Mouse (Mus musculus): ENCODE results near the gene Slc19a3. TPM values are rescaled to one million over a fixed set of nuclear protein-coding genes. Genes with fewer than 3 reads are reported as not detected.

Slc19a3 gene
- not detected in 2 replicates for polyA plus RNA-seq (2011; ENCODE audit: insufficient read depth, insufficient read length, low replicate concordance, missing spikeins)

- Histone ChIP-seq H3K4me3 (replicated peaks; ENCODE audit: control insufficient read depth, low read depth, low read length) (no peak within 1 kb of the TSS), H3K4me1 (ENCODE audit: control insufficient read depth, insufficient read depth, low read length) (no peaks in the 10 kb centered on the region), H3K27ac (ENCODE audit: control insufficient read depth, insufficient read depth, low read depth, low read length, poor library complexity) (no peak within 1 kb of the TSS)
- no peak for TF ChIP-seq CTCF (IDR thresholded peaks at IDR 0.05; ENCODE audit: control insufficient read depth, insufficient read depth, low read length)
- no peak for TF ChIP-seq POLR2A (IDR thresholded peaks at IDR 0.05; ENCODE audit: borderline replicate concordance, control insufficient read depth, low read depth, low read length)
- WGBS: under 1% methylated on average over 25 of the region's 25 CpGs
Measured at GRCm38 (mm10) chr1:83038109-83038672, at the start of gene Slc19a3. Gene Slc19a3 (minus strand): TSS chr1:83038448.

GRCm38 (mm10) chr1:83084790-83085189 lies 46.5 kb upstream of the Slc19a3 start:
- no peak overlapping the region for H3K4me3 ChIP-seq (replicated peaks; ENCODE audit: control insufficient read depth, low read depth, low read length)
- 79% methylated on average over 2 of the region's 2 CpGs for WGBS
- TF ChIP-seq POLR2A (IDR thresholded peaks at IDR 0.05; ENCODE audit: borderline replicate concordance, control insufficient read depth, low read depth, low read length) (no peak), CTCF (IDR thresholded peaks at IDR 0.05; ENCODE audit: control insufficient read depth, insufficient read depth, low read length) (no peak)
- no peak overlapping the region for H3K27ac ChIP-seq (ENCODE audit: control insufficient read depth, insufficient read depth, low read depth, low read length, poor library complexity)
- H3K4me1 ChIP-seq (ENCODE audit: control insufficient read depth, insufficient read depth, low read length): no peaks in the 10 kb centered on the region

DNA sequence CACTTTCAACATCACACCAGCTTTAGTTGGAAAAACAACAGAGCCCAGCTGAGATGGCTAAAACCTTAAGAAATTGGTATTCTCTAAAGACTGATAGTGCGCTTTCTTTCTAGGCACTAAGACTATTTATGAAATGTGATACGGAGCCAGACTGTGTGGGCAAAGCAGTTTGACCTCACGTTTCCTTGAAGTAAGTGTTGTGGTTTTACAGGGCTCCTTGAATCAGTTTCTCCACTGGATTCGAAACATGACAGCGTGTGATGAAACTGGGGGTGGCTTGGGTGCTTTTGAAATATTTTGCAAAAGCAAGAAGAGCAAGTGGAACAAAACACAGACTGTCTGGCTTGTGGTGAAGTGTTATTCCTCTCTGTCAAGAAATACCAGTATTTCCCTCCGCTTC lies 38.8 kb upstream of the Slc19a3 start:
- H3K4me1 ChIP-seq (ENCODE audit: control insufficient read depth, insufficient read depth, low read length): no peaks in the 10 kb centered on the region
- H3K4me3 ChIP-seq (replicated peaks; ENCODE audit: control insufficient read depth, low read depth, low read length): no peak overlapping the region
- 13% methylated on average over 6 of the region's 6 CpGs for WGBS
- no peak overlapping the region for H3K27ac ChIP-seq (ENCODE audit: control insufficient read depth, insufficient read depth, low read depth, low read length, poor library complexity)
- TF ChIP-seq POLR2A (IDR thresholded peaks at IDR 0.05; ENCODE audit: borderline replicate concordance, control insufficient read depth, low read depth, low read length) (no peak), CTCF (IDR thresholded peaks at IDR 0.05; ENCODE audit: control insufficient read depth, insufficient read depth, low read length) (no peak)

- Histone ChIP-seq H3K27ac (ENCODE audit: control insufficient read depth, insufficient read depth, low read depth, low read length, poor library complexity) (no peak overlapping the region), H3K4me1 (ENCODE audit: control insufficient read depth, insufficient read depth, low read length) (no peaks in the 10 kb centered on the region), H3K4me3 (replicated peaks; ENCODE audit: control insufficient read depth, low read depth, low read length) (no peak overlapping the region)
- TF ChIP-seq CTCF (IDR thresholded peaks at IDR 0.05; ENCODE audit: control insufficient read depth, insufficient read depth, low read length) (no peak), POLR2A (IDR thresholded peaks at IDR 0.05; ENCODE audit: borderline replicate concordance, control insufficient read depth, low read depth, low read length) (no peak)
- WGBS: 49% methylated on average over 11 of the region's 11 CpGs
Measured at GRCm38 (mm10) chr1:83076190-83076917, 38.1 kb upstream of the Slc19a3 start.

GRCm38 (mm10) chr1:83075526-83076189 lies 37.4 kb upstream of the Slc19a3 start:
- WGBS: 30% methylated on average over 15 of the region's 15 CpGs

DNA sequence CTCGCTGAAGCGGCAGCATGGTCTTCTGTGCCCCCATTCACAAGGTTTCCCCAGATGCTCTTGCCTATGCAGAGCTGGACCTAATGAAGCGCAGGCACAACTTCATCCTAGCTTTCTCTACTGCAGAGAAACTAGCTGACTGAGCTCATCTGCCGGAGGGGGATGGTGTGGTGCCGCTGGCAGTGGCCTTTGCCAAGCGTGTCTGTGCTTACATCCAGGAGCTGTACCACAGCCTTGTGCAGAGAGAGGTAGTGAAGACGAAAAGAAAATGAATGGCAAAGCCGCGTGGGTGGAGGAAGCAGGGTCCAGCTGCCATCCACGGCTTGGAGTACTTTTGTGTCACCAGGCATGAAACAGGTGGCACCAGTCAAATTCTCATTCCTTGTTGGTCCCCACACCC lies 29.0 kb upstream of the Slc19a3 start:
- TF ChIP-seq CTCF (IDR thresholded peaks at IDR 0.05; ENCODE audit: control insufficient read depth, insufficient read depth, low read length) (no peak), POLR2A (IDR thresholded peaks at IDR 0.05; ENCODE audit: borderline replicate concordance, control insufficient read depth, low read depth, low read length) (no peak)
- WGBS: 74% methylated on average over 10 of the region's 10 CpGs
- no peak overlapping the region for H3K4me3 ChIP-seq (replicated peaks; ENCODE audit: control insufficient read depth, low read depth, low read length)
- H3K4me1 ChIP-seq (ENCODE audit: control insufficient read depth, insufficient read depth, low read length): no peaks in the 10 kb centered on the region
- no peak overlapping the region for H3K27ac ChIP-seq (ENCODE audit: control insufficient read depth, insufficient read depth, low read depth, low read length, poor library complexity)

More at GRCm38 (mm10) chr1:83075526-83076189, 37.4 kb upstream of the Slc19a3 start:
- no peak overlapping the region for H3K4me3 ChIP-seq (replicated peaks; ENCODE audit: control insufficient read depth, low read depth, low read length)
- TF ChIP-seq POLR2A (IDR thresholded peaks at IDR 0.05; ENCODE audit: borderline replicate concordance, control insufficient read depth, low read depth, low read length): no peak
- TF ChIP-seq CTCF (IDR thresholded peaks at IDR 0.05; ENCODE audit: control insufficient read depth, insufficient read depth, low read length): no peak
- no peak overlapping the region for H3K27ac ChIP-seq (ENCODE audit: control insufficient read depth, insufficient read depth, low read depth, low read length, poor library complexity)
- H3K4me1 ChIP-seq (ENCODE audit: control insufficient read depth, insufficient read depth, low read length): no peaks in the 10 kb centered on the region

- 86% methylated on average over 4 of the region's 4 CpGs for WGBS
- Histone ChIP-seq H3K27ac (ENCODE audit: control insufficient read depth, insufficient read depth, low read depth, low read length, poor library complexity) (no peak overlapping the region), H3K4me1 (ENCODE audit: control insufficient read depth, insufficient read depth, low read length) (no peaks in the 10 kb centered on the region), H3K4me3 (replicated peaks; ENCODE audit: control insufficient read depth, low read depth, low read length) (no peak overlapping the region)
- TF ChIP-seq CTCF (IDR thresholded peaks at IDR 0.05; ENCODE audit: control insufficient read depth, insufficient read depth, low read length) (no peak), POLR2A (IDR thresholded peaks at IDR 0.05; ENCODE audit: borderline replicate concordance, control insufficient read depth, low read depth, low read length) (no peak)
Measured at GRCm38 (mm10) chr1:83066577-83066976, 28.3 kb upstream of the Slc19a3 start.

- WGBS: 11% methylated on average over 3 of the region's 3 CpGs
- H3K4me3 ChIP-seq (replicated peaks; ENCODE audit: control insufficient read depth, low read depth, low read length): no peak overlapping the region
- TF ChIP-seq CTCF (IDR thresholded peaks at IDR 0.05; ENCODE audit: control insufficient read depth, insufficient read depth, low read length) (no peak), POLR2A (IDR thresholded peaks at IDR 0.05; ENCODE audit: borderline replicate concordance, control insufficient read depth, low read depth, low read length) (no peak)
- H3K4me1 ChIP-seq (ENCODE audit: control insufficient read depth, insufficient read depth, low read length): no peaks in the 10 kb centered on the region
- no peak overlapping the region for H3K27ac ChIP-seq (ENCODE audit: control insufficient read depth, insufficient read depth, low read depth, low read length, poor library complexity)
Measured at GRCm38 (mm10) chr1:83064851-83065250, 26.6 kb upstream of the Slc19a3 start.
